Mouse (Mus musculus) embryo, embryonic 9.5 days (tissue): ENCODE data around the gene Rnf168.
"Not testable (repeated sequence)": the region's sequence is repeated elsewhere in the genome, so short reads cannot be mapped to it uniquely, and the experiment has no call there.

ENCODE experiments used
- DNase-seq: peaks from one replicate; pipeline ENCODE4 v3.0.0-alpha.2; 2017; ENCODE audit errors: extremely low spot score

Rnf168 gene

GRCm38 (mm10) chr16:32277308-32278256 is at the start of gene Rnf168:
TSS of gene Rnf168 (plus strand) at chr16:32277459.
- peak; percentile 91 for DNase-seq

DNA sequence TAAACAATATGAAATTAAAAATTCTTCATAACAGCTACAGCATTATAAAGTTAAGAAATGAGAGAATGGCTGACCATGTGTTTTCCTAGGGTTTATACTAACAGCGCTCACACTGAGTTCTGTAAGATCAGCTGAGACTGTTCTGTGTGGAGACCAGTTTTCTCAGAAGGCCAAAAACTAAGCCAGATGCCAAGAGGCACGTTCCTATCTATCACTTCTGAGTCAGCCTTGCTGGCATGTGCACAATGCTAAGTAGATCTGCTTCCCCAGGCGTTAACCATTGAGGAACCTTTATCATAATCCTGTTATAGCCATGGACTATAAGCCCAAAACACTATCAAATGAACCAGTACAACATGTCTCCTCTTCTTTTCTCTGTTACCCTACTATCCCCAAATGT is 45.2 kb upstream of the Rnf168 start:
- DNase-seq = not testable (repeated sequence)

- no peak for DNase-seq
Measured at GRCm38 (mm10) chr16:32237930-32238680, 39.2 kb upstream of the Rnf168 start.

DNA sequence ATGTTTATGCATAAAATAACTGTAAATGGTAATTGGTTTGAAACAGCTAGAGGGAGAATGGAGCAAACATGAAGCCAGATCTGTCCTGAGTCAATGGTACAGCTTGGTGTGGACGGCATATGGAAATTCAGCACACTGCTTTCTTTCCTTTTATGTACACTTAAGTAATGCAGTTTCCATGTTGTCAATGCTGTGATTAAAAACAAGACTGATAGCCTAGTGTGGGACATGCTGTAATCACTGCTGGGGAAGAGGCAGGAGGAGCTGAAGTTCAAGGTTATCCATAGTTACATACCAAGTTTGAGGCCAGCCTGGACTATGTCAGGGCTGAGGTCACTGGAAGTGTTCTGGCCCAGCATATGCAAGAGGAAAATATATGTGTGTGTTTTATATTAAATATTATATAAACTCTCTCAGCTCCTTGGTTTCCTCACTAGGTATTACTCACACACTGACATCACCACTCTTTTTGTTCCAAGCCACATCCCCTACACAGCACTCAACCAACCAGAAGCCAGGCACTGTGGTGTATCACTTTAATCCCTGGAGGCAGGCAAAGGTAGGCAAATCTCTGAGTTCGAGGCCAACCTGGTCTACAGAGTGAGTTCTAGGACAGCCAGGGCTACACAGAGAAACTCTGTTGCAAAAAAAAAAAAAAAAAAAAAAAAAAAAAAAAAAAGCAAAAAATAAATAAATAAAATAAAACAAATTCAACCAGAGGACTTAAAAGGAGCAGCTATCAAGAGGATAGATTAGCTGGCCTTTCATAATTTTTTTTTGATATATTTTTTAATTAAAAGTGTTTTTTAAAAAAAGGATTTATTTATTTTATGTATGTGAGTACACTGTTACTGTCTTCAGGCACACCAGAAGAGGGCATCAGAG is 37.6 kb upstream of the Rnf168 start:
- no peak for DNase-seq

- DNase-seq = no peak
Measured at GRCm38 (mm10) chr16:32243901-32244300, 33.4 kb upstream of the Rnf168 start.

GRCm38 (mm10) chr16:32246351-32246791 is 30.9 kb upstream of the Rnf168 start:
- DNase-seq = peak; percentile 73

DNA sequence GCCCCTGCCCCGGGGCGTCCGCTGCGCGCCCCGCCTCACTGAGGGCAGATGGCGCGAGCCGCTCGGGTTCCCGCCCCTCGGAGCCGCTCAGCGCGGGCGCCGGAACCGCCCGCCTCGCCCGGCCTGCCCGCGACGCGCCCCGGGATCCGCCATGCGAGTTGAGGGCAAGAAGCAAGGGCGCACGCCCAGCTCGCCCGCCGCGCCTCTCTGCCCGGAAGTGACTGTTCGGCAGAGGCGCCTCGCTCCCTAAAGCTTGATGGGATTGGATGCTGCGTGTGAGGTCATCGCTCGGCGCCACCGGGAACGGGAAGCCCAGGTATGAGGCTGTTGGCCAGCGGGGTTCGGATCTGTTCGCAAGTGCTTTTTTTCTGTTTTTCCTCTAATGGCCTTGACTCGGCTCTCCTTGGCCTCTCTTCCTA is 30.3 kb upstream of the Rnf168 start, which contains the start of the genes Fbxo45 and Wdr53:
Gene Fbxo45 (minus strand): TSS at position 207 of the 419 bp plus-strand sequence.
Gene Wdr53 (plus strand): TSS at position 276 of the 419 bp plus-strand sequence.
- DNase-seq = peak; percentile 95

DNA sequence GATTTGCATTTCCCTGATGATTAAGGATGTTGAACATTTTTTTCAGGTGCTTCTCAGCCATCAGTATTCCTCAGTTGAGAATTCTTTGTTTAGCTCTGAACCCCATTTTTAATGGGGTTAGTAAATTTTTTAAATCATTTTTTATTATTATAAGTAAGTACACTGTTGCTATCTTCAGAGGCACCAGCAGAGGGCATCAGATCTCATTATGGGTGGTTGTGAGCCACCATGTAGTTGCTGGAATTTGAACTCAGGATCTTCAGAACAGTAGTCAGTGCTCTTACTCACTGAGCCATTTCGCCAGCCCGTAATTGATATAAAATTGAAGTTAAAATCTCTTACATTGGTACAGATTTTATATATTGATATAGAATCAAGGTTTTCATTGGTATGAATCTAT is 13.0 kb upstream of the Rnf168 start:
- DNase-seq = not testable (repeated sequence)

GRCm38 (mm10) chr16:32271291-32271690 is 6.0 kb upstream of the Rnf168 start, which contains the start of gene Smco1:
TSS of gene Smco1 (plus strand) at chr16:32271468.
- DNase-seq = no peak

DNA sequence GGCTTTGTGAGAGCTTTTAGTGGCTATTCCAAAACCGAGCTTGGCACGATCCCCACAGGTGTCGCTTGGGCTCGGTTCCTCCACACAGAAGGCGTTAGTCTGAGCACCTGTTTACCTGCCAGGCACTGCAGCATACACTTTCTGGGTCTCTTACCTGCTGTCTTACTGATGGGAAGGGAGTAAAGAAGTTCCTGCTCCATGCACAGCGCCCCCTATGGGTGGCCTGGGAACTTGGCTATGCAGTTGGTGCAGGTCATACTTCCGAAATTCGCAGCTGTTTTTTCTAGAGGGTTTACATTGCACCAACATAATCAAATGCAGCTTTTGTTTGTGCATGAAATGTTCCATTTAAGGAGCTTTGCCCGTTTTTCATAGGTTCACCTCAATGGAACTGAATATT is 3.9 kb upstream of the Rnf168 start:
- no peak for DNase-seq

DNA sequence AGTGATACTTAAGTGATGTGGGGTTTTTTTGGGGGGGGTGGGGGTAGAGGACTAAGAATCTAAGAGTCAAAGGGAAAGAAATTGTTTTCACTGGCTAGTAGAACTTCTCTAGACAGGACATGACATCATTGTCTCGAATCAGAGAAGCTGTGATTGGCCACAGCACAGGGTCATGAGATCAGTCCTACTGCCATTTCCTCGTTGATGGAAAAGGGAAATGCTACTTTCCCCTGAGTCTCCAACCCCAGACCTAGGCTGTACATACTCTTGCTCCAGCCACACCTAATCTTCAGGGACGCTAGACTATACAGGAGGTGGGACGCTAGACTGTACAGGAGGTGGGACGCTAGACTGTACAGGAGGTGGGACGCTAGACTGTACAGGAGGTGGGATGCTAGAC is 2.2 kb upstream of the Rnf168 start:
- no peak for DNase-seq

GRCm38 (mm10) chr16:32275830-32276229 is 1.4 kb upstream of the Rnf168 start:
- no peak for DNase-seq

- no peak for DNase-seq
Measured at GRCm38 (mm10) chr16:32278396-32278795, 1.1 kb downstream of the Rnf168 start.

DNA sequence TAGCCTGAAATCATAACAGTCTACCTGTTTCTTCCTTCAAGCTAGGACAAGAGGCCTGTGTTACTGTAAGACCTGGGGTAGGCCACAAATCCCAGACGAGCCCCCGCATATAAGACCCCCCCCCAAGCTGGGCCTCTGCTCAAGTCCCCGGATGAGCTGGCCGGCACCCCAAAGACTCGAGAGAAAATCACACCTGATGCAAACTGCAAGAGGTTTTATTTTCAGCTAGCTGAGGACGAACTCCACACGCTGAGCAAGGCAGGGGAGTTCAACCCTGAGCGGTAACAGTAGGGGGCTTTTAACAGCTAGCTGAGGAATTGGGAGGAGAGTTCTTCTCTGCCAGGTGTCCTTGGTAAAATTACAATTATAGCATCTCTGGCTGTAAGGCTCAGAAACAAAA is 3.0 kb downstream of the Rnf168 start:
- DNase-seq = no peak

- no peak for DNase-seq
Measured at GRCm38 (mm10) chr16:32282608-32283007, 5.3 kb downstream of the Rnf168 start.

DNA sequence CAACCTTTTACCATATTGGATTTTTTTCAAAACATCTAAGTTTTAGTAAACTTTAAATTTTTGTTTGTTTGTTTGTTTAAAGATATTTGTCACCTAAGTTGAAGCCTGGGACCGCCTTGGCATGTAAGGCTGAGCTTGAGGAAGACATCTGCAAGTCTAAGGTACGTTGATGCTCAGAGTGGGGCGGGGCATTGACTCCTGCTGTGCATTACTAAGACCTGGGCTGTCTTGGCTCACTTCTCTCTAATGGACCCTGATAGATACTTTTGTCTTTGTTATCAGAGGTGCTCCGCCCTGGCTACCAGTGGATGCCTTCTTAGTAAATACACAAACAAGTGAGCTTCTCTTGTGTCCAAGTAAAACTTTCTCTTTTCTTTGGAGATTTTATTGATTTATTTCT is 14.6 kb downstream of the Rnf168 start:
- DNase-seq = no peak

GRCm38 (mm10) chr16:32299617-32300016 is 22.4 kb downstream of the Rnf168 start:
- DNase-seq = not testable (repeated sequence)

GRCm38 (mm10) chr16:32303046-32303445 is 25.8 kb downstream of the Rnf168 start:
- no peak for DNase-seq

DNA sequence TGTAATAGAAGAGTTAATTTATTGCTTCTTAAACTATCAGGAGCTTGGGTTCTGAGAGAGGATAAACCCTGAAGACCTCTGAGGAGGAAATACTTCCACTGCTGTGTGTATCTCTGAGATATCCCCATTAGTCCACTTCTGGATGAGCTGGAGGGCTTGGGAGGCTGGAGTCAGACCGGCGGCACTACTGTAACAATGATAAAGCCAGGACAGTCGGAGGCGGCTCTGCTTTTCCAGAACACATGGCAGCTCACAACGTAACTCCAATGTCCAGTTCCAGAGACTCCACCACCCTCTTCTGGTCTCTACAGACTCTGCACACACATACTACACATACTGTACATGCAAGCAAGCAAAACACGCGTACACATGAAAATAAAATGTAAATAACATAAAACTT is 26.6 kb downstream of the Rnf168 start:
- no peak for DNase-seq

GRCm38 (mm10) chr16:32311970-32312369 is 34.7 kb downstream of the Rnf168 start:
- DNase-seq = no peak

DNA sequence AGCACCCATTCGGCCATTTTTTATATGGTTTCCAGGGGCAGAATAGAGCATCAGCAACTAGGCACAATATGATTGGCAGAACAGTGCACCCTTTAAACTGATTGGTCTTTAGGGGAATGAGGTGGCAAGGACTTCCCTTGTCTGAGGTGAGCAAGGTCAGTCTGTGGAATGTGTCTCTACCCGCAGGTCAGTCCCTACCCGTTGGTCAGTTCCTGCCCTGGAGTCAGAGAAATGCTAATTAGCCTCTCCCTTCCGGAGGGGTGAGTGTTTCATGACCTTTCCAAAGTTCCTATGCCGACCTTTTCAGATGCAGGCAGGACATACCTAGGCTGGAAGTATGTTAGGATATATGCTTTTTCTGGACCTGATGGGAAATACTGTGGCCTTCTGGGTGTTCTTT is 35.1 kb downstream of the Rnf168 start:
- DNase-seq = no peak
